Mouse (Mus musculus): ENCODE results near the gene Sycp3. TPM values are rescaled to one million over a fixed set of nuclear protein-coding genes. Genes with fewer than 3 reads are reported as not detected.

Sycp3 gene
- polyA plus RNA-seq, 1 experiment from 2014 or later: not detected

Other genes starting within 250 kb of the Sycp3 start
- 0.19 and 0.39 TPM in 2 replicates for gene Dram1, start 80.5 kb upstream of the Sycp3 start, polyA plus RNA-seq (2015; fragmentation: Nextera tagmentation; extraction: Ambion mirVana)
- 9.8 and 10.3 TPM in 2 replicates for gene Gnptab, start 80.4 kb upstream of the Sycp3 start, polyA plus RNA-seq (2015; fragmentation: Nextera tagmentation; extraction: Ambion mirVana)
- gene Chpt1, start 44.5 kb downstream of the Sycp3 start, polyA plus RNA-seq (2015; fragmentation: Nextera tagmentation; extraction: Ambion mirVana): 5.2 and 5.7 TPM in 2 replicates
- gene Mybpc1, start 145.6 kb downstream of the Sycp3 start, polyA plus RNA-seq (2015; fragmentation: Nextera tagmentation; extraction: Ambion mirVana): 0.22 and 0.76 TPM in 2 replicates
- gene Spic, start 225.4 kb downstream of the Sycp3 start, polyA plus RNA-seq (2015; fragmentation: Nextera tagmentation; extraction: Ambion mirVana): not detected in 2 replicates

Data from forebrain, embryonic 13.5 days (tissue).